Mouse (Mus musculus) small intestine, adult 2 months (tissue): ENCODE results near the gene Fga.

Experiments
- CTCF ChIP-seq: fragments of 200-500 bp; IDR thresholded peaks from 2 replicates; pipeline ENCODE4 v1.5.1; 2012; ENCODE audit warnings: low read depth, mild to moderate bottlenecking, control low read depth, inconsistent platforms, low read length, moderate library complexity, mixed read lengths; ENCODE audit not compliant: insufficient replicate concordance, insufficient read length; ENCODE audit errors: extremely low read depth
- POLR2A ChIP-seq: fragments of 200-500 bp; IDR thresholded peaks from 2 replicates; pipeline ENCODE4 v1.6.1; 2012; ENCODE audit warnings: low read depth, mild to moderate bottlenecking, control low read depth, inconsistent platforms, low read length, moderate library complexity

DNA sequence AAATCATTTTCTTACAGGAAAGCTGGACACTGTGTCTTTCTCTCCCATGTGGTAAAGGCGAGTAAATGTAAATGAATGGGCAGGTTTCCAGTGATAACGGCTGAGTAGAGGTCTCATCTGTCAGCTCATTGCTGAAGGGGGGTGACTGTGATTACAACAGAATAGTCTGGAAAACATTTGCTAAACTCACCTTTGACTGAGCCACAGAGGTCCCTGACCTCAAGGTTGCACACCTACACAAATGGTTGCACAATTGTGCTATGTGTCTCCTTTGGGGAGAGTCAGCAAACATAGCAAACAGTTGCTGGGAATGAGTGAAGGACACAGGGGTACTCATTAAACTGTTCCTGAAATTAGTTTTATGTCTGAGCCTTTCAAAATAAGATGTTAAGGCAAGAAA lies 13.0 kb downstream of the Fga start:
- TF ChIP-seq CTCF = no peak
- no peak for TF ChIP-seq POLR2A
